ENCODE assay signal across 8 mouse cellular contexts in the genomic region with DNA sequence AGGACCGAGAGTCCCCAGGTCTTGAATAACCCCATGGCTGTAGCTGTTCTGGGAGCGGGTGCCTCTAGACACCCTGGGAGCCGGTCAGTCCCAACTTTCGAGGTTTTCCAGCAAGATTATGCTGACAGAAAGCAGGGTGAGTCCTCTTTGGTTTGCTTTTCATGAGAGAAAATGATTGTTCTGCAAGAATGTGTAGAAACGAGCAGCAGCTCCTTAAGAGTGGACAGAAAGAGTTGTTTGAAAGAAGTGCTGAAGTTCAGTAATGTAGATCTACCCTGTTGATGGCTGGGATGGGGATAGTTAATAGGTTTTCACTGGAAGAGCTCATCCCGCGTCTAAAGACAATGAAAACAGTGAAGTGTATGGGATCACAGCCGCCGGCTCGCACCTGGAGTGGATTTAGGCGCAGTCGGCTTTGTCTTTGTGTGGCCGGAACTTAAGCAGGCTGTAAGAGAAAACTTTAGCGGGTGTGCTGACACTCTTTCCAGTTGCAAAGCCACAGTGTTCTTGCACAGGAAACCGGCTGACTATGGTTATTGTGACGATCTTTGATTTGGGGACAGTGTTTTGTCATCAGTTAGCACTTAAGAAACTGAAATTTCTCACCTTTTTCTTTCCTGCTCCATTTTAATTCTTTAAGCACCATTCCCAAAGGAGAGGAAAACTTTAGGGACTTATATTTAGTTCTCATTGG. TPM values are rescaled to one million over a fixed set of nuclear protein-coding genes. Genes with fewer than 3 reads are reported as not detected.
DNase-seq lines count a peak whose midpoint lies in the region; ATAC-seq and TF ChIP-seq lines count a peak whose summit lies in the region.

No protein-coding gene starts in this region.

- no peak overlapping the region for H3K27ac ChIP-seq in kidney, postnatal 0 days
- H3K27ac ChIP-seq in forebrain, embryonic 12.5 days, result peak overlapping the region; percentile 83
- H3K27ac ChIP-seq in limb, embryonic 15.5 days, result no peak overlapping the region

- DNase-seq in kidney, postnatal 0 days (ENCODE audit: low spot score), result no peak
- DNase-seq in kidney, postnatal 4 days, result no peak
- DNase-seq in retina, embryonic 14.5 days (ENCODE audit: low spot score), result peak; percentile 32
- DNase-seq in right cerebral cortex, adult 2 months (ENCODE audit: low spot score in 2 of 2), result no peak
- no peak for DNase-seq in spleen, postnatal 14 days (ENCODE audit: low spot score in 2 of 2)
- DNase-seq in cerebellum, postnatal 36 days, result no peak

- no peaks in the 10 kb centered on the region for H3K36me3 ChIP-seq in kidney, postnatal 0 days (ENCODE audit: insufficient read depth, low read length)
- no peaks in the 10 kb centered on the region for H3K36me3 ChIP-seq in forebrain, embryonic 12.5 days (replicated peaks)
- no peaks in the 10 kb centered on the region for H3K36me3 ChIP-seq in limb, embryonic 15.5 days

- H3K9ac ChIP-seq in kidney, postnatal 0 days (ENCODE audit: low read depth, low read length), result no peak overlapping the region
- H3K9ac ChIP-seq in forebrain, embryonic 12.5 days, result peak overlapping the region; percentile 87
- H3K9ac ChIP-seq in limb, embryonic 15.5 days, result no peak overlapping the region

- TF ChIP-seq CTCF in kidney, postnatal 0 days (IDR thresholded peaks at IDR 0.05; ENCODE audit: low read depth), result no peak

- H3K27me3 ChIP-seq in kidney, postnatal 0 days (ENCODE audit: insufficient read depth, low read length), result peaks cover 34% of the 10 kb centered on the region
- peaks cover 24% of the 10 kb centered on the region for H3K27me3 ChIP-seq in forebrain, embryonic 12.5 days
- peaks cover 46% of the 10 kb centered on the region for H3K27me3 ChIP-seq in limb, embryonic 15.5 days

- ATAC-seq in kidney, postnatal 0 days (replicated peaks; ENCODE audit: low FRiP score, low read depth), result no peak
- peak; percentile 28; the same call in 1 of the 2 replicates for ATAC-seq in forebrain, embryonic 12.5 days (ENCODE audit: low FRiP score)
- no peak for ATAC-seq in limb, embryonic 15.5 days (ENCODE audit: insufficient number of reproducible peaks, low FRiP score, low TSS enrichment, low read depth)

- no peaks in the 10 kb centered on the region for H3K9me3 ChIP-seq in kidney, postnatal 0 days (replicated peaks; ENCODE audit: low read length)
- no peaks in the 10 kb centered on the region for H3K9me3 ChIP-seq in forebrain, embryonic 12.5 days
- no peaks in the 10 kb centered on the region for H3K9me3 ChIP-seq in limb, embryonic 15.5 days

- no peaks in the 10 kb centered on the region for H3K4me1 ChIP-seq in kidney, postnatal 0 days (replicated peaks; ENCODE audit: insufficient read depth, low read length)
- H3K4me1 ChIP-seq in forebrain, embryonic 12.5 days, result peaks cover 15% of the 10 kb centered on the region
- peaks cover 10% of the 10 kb centered on the region for H3K4me1 ChIP-seq in limb, embryonic 15.5 days

- H3K4me3 ChIP-seq in kidney, postnatal 0 days (replicated peaks; ENCODE audit: low read depth, low read length), result peak overlapping the region; percentile 45
- peak overlapping the region; percentile 67 for H3K4me3 ChIP-seq in forebrain, embryonic 12.5 days (replicated peaks)
- H3K4me3 ChIP-seq in limb, embryonic 15.5 days, result peak overlapping the region; percentile 48

- 3% methylated on average over 16 of the region's 16 CpGs for WGBS in kidney, postnatal 0 days
- under 1% methylated on average over 16 of the region's 16 CpGs for WGBS in forebrain, embryonic 12.5 days
- WGBS in limb, embryonic 15.5 days, result 2% methylated on average over 16 of the region's 16 CpGs

- peak overlapping the region; percentile 69 for H3K4me2 ChIP-seq in kidney, postnatal 0 days (ENCODE audit: low read length)
- H3K4me2 ChIP-seq in forebrain, embryonic 12.5 days, result peak overlapping the region; percentile 73
- peak overlapping the region; percentile 90 for H3K4me2 ChIP-seq in limb, embryonic 15.5 days

RNA-seq across cellular contexts. Expression of gene Dmrta1, which starts 9.7 kb away (rescaled TPM):
- polyA plus RNA-seq in kidney, postnatal 0 days (2015; fragmentation: Nextera tagmentation; extraction: Ambion mirVana), result 0.05 and 0.08 TPM in 2 replicates
- 8.4 and 11.1 TPM in 2 replicates for polyA plus RNA-seq in forebrain, embryonic 12.5 days (2016; fragmentation: Nextera tagmentation; extraction: Ambion mirVana)
- 0.10 and 0.12 TPM in 2 replicates for polyA plus RNA-seq in limb, embryonic 15.5 days (2015; fragmentation: Nextera tagmentation; extraction: Ambion mirVana)
